Mouse (Mus musculus): Measurements from ENCODE around the gene Mon2.

DNA sequence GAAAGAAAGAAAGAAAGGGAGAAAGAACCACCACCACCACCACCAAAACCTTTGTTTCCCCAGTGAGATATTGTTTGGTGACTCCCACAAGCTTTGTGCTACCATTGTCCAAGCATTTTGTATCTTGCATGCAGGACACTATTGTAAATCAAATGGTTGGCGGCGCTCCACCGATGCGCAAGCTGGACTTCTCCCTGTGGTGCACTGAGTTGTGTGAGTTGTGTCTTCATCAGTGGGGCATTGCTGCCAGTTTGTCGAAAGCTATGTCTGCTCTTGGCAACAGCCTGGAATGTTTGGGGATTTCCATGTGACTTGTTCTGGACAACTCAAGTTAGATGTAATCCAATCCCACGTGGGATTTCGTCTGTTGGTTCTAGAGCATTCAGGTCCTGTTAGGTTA, 18.2 kb upstream of the Mon2 start:
- TF ChIP-seq CTCF (IDR thresholded peaks at IDR 0.05; ENCODE audit: borderline replicate concordance, extremely low read depth, insufficient read depth, insufficient read length) (no peak), POLR2A (IDR thresholded peaks at IDR 0.05; ENCODE audit: borderline replicate concordance, extremely low read depth, insufficient read depth, insufficient read length, poor library complexity, severe bottlenecking) (no peak)

Measured in brain, embryonic 14.5 days (tissue).